Mouse (Mus musculus) midbrain, embryonic 16.5 days (tissue): ENCODE results near the gene Spock1. TPM values are rescaled to one million over a fixed set of nuclear protein-coding genes. Genes with fewer than 3 reads are reported as not detected.
A peak's percentile ranks its signal among the peaks of the same experiment; 100 is the strongest.

Experiments used
- ATAC-seq: fragments of 200-750 bp; cut with Nextera tagmentation; 2 replicates; pipeline ENCODE4 v1.8.0; 2017; ENCODE audit warnings: moderate TSS enrichment
- H3K27ac ChIP-seq: fragments of 300-500 bp; sonication (generic); 2 replicates; pipeline ENCODE4 v1.5.1; 2014; ENCODE audit warnings: mild to moderate bottlenecking, low read length, mixed read lengths
- H3K27me3 ChIP-seq: fragments of 300-500 bp; sonication (generic); 2 replicates; pipeline ENCODE4 v1.6.1; 2014; ENCODE audit warnings: low read depth, low read length, mixed read lengths; ENCODE audit not compliant: control insufficient read depth, insufficient read depth
- H3K36me3 ChIP-seq: fragments of 300-500 bp; sonication (generic); 2 replicates; pipeline ENCODE4 v1.6.1; 2014; ENCODE audit warnings: mild to moderate bottlenecking, low read length, moderate library complexity, mixed read lengths; ENCODE audit not compliant: control insufficient read depth, insufficient read depth
- H3K4me1 ChIP-seq: fragments of 300-500 bp; sonication (generic); 2 replicates; pipeline ENCODE4 v1.6.1; 2014; ENCODE audit warnings: mild to moderate bottlenecking, low read length, mixed read lengths; ENCODE audit not compliant: control insufficient read depth, insufficient read depth
- H3K4me2 ChIP-seq: fragments of 300-500 bp; sonication (generic); 2 replicates; pipeline ENCODE4 v1.6.1; 2014; ENCODE audit warnings: mild to moderate bottlenecking, low read length, mixed read lengths
- H3K4me3 ChIP-seq: fragments of 300-500 bp; sonication (generic); 2 replicates; pipeline ENCODE4 v1.5.1; 2014; ENCODE audit warnings: low read depth, mild to moderate bottlenecking, low read length, moderate library complexity, mixed read lengths
- H3K9ac ChIP-seq: fragments of 300-500 bp; sonication (generic); 2 replicates; pipeline ENCODE4 v1.6.1; 2014; ENCODE audit warnings: low read depth, low read length, mixed read lengths
- H3K9me3 ChIP-seq: fragments of 300-500 bp; sonication (generic); replicated peaks from 2 replicates; pipeline ENCODE4 v1.6.1; 2014; ENCODE audit warnings: mild to moderate bottlenecking, low read length, mixed read lengths; ENCODE audit not compliant: control insufficient read depth, poor library complexity, severe bottlenecking
- WGBS: fragments of 180-500 bp; shearing (Covaris S2); extraction: QIAGEN DNeasy Blood & Tissue Kit; methylation state at CpG from one replicate; pipeline ENCODE4 v1.1.7; 2014; 5-methylcytosine and 5-hydroxymethylcytosine counted together
- polyA plus RNA-seq: library from polyadenylated mRNA; unstranded; fragments of >200 nt; fragmentation: Nextera tagmentation; extraction: Ambion mirVana; gene quantifications from 2 replicates; pipeline ENCODE4 v1.2.1, GENCODE M21; 2015

The Spock1 gene
- polyA plus RNA-seq, 1 experiment from 2014 or later: 81.8 TPM

- Histone ChIP-seq H3K9me3 (no peaks in the 10 kb centered on the region), H3K9ac (no peak overlapping the region), H3K4me2 (no peak overlapping the region), H3K4me3 (no peak overlapping the region), H3K4me1 (peaks cover 6% of the 10 kb centered on the region; the same call in 1 of the 2 replicates), H3K27me3 (no peaks in the 10 kb centered on the region), H3K27ac (no peak overlapping the region), H3K36me3 (no peaks in the 10 kb centered on the region)
- no peak for ATAC-seq
- 94% methylated on average over 3 of the region's 3 CpGs for WGBS
These were observed 101.3 kb downstream of the Spock1 start for GRCm38 (mm10) chr13:57806816-57807215.

- WGBS: 63% methylated on average over 6 of the region's 6 CpGs
- no peak for ATAC-seq
These were observed 101.8 kb downstream of the Spock1 start for GRCm38 (mm10) chr13:57806301-57806700.

GRCm38 (mm10) chr13:57798633-57799032, 109.5 kb downstream of the Spock1 start:
- Histone ChIP-seq H3K4me1 (no peaks in the 10 kb centered on the region; the same call in 1 of the 2 replicates), H3K4me3 (no peak overlapping the region), H3K27me3 (no peaks in the 10 kb centered on the region), H3K4me2 (no peak overlapping the region), H3K9ac (no peak overlapping the region), H3K36me3 (no peaks in the 10 kb centered on the region), H3K27ac (no peak overlapping the region), H3K9me3 (no peaks in the 10 kb centered on the region)
- ATAC-seq: no peak
- 89% methylated on average over 2 of the region's 2 CpGs for WGBS

More at GRCm38 (mm10) chr13:57806301-57806700, 101.8 kb downstream of the Spock1 start:
- Histone ChIP-seq H3K4me2 (no peak overlapping the region), H3K36me3 (no peaks in the 10 kb centered on the region), H3K27me3 (no peaks in the 10 kb centered on the region), H3K27ac (no peak overlapping the region), H3K9me3 (no peaks in the 10 kb centered on the region), H3K4me3 (no peak overlapping the region), H3K4me1 (peaks cover 6% of the 10 kb centered on the region; the same call in 1 of the 2 replicates), H3K9ac (no peak overlapping the region)

DNA sequence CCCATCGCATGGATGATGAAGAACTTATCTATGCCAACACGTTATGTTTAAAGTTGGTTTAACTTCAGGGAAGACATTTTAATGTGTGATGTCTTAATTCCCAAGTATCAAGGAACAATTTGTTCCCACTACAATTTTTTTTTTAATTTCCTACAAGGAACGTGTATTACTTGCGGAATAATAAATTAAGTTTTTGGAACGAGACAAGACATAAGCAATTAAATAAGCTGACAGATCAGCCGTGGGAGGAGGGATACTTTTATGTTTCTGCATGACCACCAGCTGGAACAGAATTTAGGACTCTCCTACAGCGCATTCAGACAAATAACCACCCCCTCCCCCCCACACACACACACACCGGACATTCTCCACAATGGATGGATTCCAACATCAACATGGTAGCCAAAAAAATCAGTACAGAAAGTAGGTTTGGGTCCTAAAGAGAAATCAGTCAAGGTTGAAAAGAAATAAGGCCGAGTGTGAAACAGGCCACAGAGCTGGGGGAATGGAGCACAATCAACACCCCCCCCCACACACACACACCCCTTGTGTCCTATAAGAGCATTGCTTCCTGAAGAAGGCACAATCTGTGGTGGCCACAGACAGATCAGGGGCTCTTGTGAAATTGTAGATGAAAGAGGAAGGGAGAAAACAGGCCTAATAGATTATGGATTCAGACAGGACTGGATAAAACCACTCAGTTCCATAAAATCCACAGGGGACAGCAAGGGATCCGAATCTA, 111.0 kb downstream of the Spock1 start:
- Histone ChIP-seq H3K9me3 (no peaks in the 10 kb centered on the region), H3K4me1 (no peaks in the 10 kb centered on the region; the same call in 1 of the 2 replicates), H3K4me2 (no peak overlapping the region), H3K4me3 (no peak overlapping the region), H3K9ac (no peak overlapping the region), H3K27me3 (no peaks in the 10 kb centered on the region), H3K27ac (no peak overlapping the region), H3K36me3 (no peaks in the 10 kb centered on the region)
- no peak for ATAC-seq
- 82% methylated on average over 10 of the region's 10 CpGs for WGBS

- Histone ChIP-seq H3K27ac (no peak overlapping the region), H3K36me3 (no peaks in the 10 kb centered on the region)
- WGBS: 85% methylated on average over 12 of the region's 12 CpGs
These were observed 114.4 kb downstream of the Spock1 start for GRCm38 (mm10) chr13:57793643-57794240.

GRCm38 (mm10) chr13:57789796-57790195, 118.3 kb downstream of the Spock1 start:
- ATAC-seq: no peak
- H3K9me3 ChIP-seq: no peaks in the 10 kb centered on the region
- no peak overlapping the region for H3K4me3 ChIP-seq
- H3K4me2 ChIP-seq: no peak overlapping the region
- H3K36me3 ChIP-seq: no peaks in the 10 kb centered on the region
- no peaks in the 10 kb centered on the region for H3K27me3 ChIP-seq
- H3K4me1 ChIP-seq: peaks cover 11% of the 10 kb centered on the region; the same call in 1 of the 2 replicates
- no peak overlapping the region for H3K9ac ChIP-seq
- H3K27ac ChIP-seq: no peak overlapping the region
- WGBS: 36% methylated on average over 5 of the region's 5 CpGs

More at GRCm38 (mm10) chr13:57793643-57794240, 114.4 kb downstream of the Spock1 start:
- Histone ChIP-seq H3K27me3 (no peaks in the 10 kb centered on the region), H3K4me1 (peaks cover 11% of the 10 kb centered on the region; the same call in 1 of the 2 replicates), H3K4me2 (no peak overlapping the region), H3K9ac (no peak overlapping the region), H3K9me3 (no peaks in the 10 kb centered on the region), H3K4me3 (no peak overlapping the region)
- ATAC-seq: no peak

- no peak overlapping the region for H3K4me2 ChIP-seq
- H3K4me1 ChIP-seq: peaks cover 12% of the 10 kb centered on the region; the same call in 1 of the 2 replicates
- no peak overlapping the region for H3K27ac ChIP-seq
- H3K4me3 ChIP-seq: no peak overlapping the region
- H3K36me3 ChIP-seq: no peaks in the 10 kb centered on the region
- H3K9me3 ChIP-seq: no peaks in the 10 kb centered on the region
- H3K27me3 ChIP-seq: no peaks in the 10 kb centered on the region
- ATAC-seq: no peak
- WGBS: 97% methylated on average over 4 of the region's 4 CpGs
- H3K9ac ChIP-seq: no peak overlapping the region
These were observed 119.8 kb downstream of the Spock1 start for GRCm38 (mm10) chr13:57788299-57788698.

GRCm38 (mm10) chr13:57786278-57786677, 121.9 kb downstream of the Spock1 start:
- no peak for ATAC-seq
- Histone ChIP-seq H3K9ac (no peak overlapping the region), H3K27ac (no peak overlapping the region), H3K27me3 (no peaks in the 10 kb centered on the region), H3K4me1 (peaks cover 24% of the 10 kb centered on the region; the same call in 1 of the 2 replicates), H3K9me3 (no peaks in the 10 kb centered on the region), H3K36me3 (no peaks in the 10 kb centered on the region), H3K4me3 (no peak overlapping the region), H3K4me2 (no peak overlapping the region)
- 68% methylated on average over 8 of the region's 8 CpGs for WGBS

GRCm38 (mm10) chr13:57782975-57783374, 125.2 kb downstream of the Spock1 start:
- no peak overlapping the region for H3K4me3 ChIP-seq
- peaks cover 19% of the 10 kb centered on the region for H3K4me1 ChIP-seq
- H3K4me2 ChIP-seq: no peak overlapping the region
- no peaks in the 10 kb centered on the region for H3K9me3 ChIP-seq
- peak overlapping the region; percentile 35; the same call in 1 of the 2 replicates for H3K9ac ChIP-seq
- H3K27ac ChIP-seq: no peak overlapping the region
- no peaks in the 10 kb centered on the region for H3K27me3 ChIP-seq
- WGBS: 74% methylated on average over 12 of the region's 12 CpGs
- ATAC-seq: no peak
- H3K36me3 ChIP-seq: no peaks in the 10 kb centered on the region
